Mouse (Mus musculus) forebrain, embryonic 10.5 days (tissue): ENCODE results near the gene Pttg1. TPM values are rescaled to one million over a fixed set of nuclear protein-coding genes. Genes with fewer than 3 reads are reported as not detected.
A peak's percentile ranks its signal among the peaks of the same experiment; 100 is the strongest.

Experiments used
- DNase-seq: peaks from one replicate; pipeline ENCODE4 v3.0.0-alpha.2; 2017; ENCODE audit warnings: low spot score; ENCODE audit errors: extremely low spot score
- H3K27ac ChIP-seq: fragments of 300-500 bp; sonication (generic); 2 replicates; pipeline ENCODE4 v1.5.1; 2016; ENCODE audit warnings: mild to moderate bottlenecking
- H3K27me3 ChIP-seq: fragments of 300-500 bp; sonication (generic); 2 replicates; pipeline ENCODE4 v1.6.1; 2016; ENCODE audit warnings: mild to moderate bottlenecking; ENCODE audit not compliant: poor library complexity, severe bottlenecking
- H3K36me3 ChIP-seq: fragments of 300-500 bp; sonication (generic); replicated peaks from 2 replicates; pipeline ENCODE4 v1.6.1; 2016; ENCODE audit warnings: mild to moderate bottlenecking, moderate library complexity
- H3K4me1 ChIP-seq: fragments of 300-500 bp; sonication (generic); 2 replicates; pipeline ENCODE4 v1.6.1; 2016
- H3K4me3 ChIP-seq: fragments of 300-500 bp; sonication (generic); 2 replicates; pipeline ENCODE4 v1.5.1; 2016; ENCODE audit warnings: mild to moderate bottlenecking, moderate library complexity
- H3K9me3 ChIP-seq: fragments of 300-500 bp; sonication (generic); 2 replicates; pipeline ENCODE4 v1.6.1; 2016; ENCODE audit warnings: mild to moderate bottlenecking, moderate library complexity
- WGBS: fragments of 180-500 bp; shearing (Covaris S2); methylation state at CpG from one replicate; pipeline ENCODE4 v1.1.7; 2016; 5-methylcytosine and 5-hydroxymethylcytosine counted together
- microRNA counts: library from miRNA; unstranded; fragments of <30 nt; microRNA quantifications from one replicate; lab custom pipeline; 2017
- microRNA-seq: library from miRNA; unstranded; fragments of <30 nt; microRNA quantifications from one replicate; pipeline ENCODE4, GENCODE M21; 2017
- polyA plus RNA-seq: library from polyadenylated mRNA; unstranded; fragments of >200 nt; fragmentation: Nextera tagmentation; extraction: Ambion mirVana; gene quantifications from 2 replicates; pipeline ENCODE4 v1.2.1, GENCODE M21; 2016

Gene Pttg1
- polyA plus RNA-seq, 1 experiment from 2014 or later, result 83.0 TPM

DNA sequence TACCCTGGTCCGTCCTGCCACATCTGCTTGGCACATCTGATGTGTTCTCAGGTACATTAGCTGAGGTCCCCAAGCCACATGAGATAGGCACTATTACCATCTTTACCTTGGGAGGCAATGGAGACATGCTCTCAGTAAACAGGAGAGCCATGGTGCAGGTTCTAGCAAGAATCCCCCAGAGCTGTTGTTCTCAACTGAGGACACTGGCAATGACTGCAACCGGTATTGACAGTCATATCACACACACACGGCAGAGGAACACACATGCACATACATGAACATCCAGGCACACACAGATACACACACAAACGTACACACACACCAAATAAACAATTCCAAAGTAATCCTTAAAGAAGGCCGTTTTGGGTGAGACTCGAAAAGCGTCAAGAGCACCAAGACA lies 45.1 kb downstream of the Pttg1 start:
- Histone ChIP-seq H3K9me3 (no peaks in the 10 kb centered on the region), H3K36me3 (no peaks in the 10 kb centered on the region), H3K27me3 (peaks cover 10% of the 10 kb centered on the region), H3K27ac (no peak overlapping the region), H3K4me3 (no peak overlapping the region), H3K4me1 (peaks cover 14% of the 10 kb centered on the region)
- no peak for DNase-seq
- WGBS, result 88% methylated on average over 7 of the region's 7 CpGs

DNA sequence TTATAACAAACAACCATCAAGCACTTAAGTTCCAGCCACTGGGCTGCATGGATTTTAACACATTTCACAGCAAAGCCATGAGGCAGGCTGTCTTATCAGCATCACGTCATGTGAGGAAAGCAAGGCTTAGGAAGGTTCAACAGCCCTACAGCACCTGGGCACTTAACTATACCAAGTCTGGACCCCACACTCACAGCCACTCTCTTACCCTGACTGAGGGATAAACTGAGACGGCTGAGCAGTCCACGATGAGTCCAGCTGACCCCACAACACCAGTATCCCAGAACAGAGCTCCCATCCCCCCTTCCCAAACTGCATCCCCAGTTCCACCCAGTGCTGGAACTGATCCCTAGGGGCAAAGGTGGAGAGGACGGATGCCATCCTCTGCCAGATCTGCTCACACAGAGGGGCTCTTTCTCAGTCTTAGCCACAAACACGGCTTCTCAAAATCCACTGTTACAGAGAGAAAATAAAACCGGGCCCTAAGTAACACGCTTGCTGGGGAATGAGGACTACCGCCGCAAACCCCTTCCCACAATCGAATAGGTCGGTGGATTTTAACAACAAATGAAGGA lies 46.1 kb downstream of the Pttg1 start:
- H3K9me3 ChIP-seq, result no peaks in the 10 kb centered on the region
- no peak overlapping the region for H3K27ac ChIP-seq
- H3K4me1 ChIP-seq, result peaks cover 5% of the 10 kb centered on the region
- no peak for DNase-seq
- H3K27me3 ChIP-seq, result peaks cover 7% of the 10 kb centered on the region
- 87% methylated on average over 11 of the region's 11 CpGs for WGBS
- H3K36me3 ChIP-seq, result no peaks in the 10 kb centered on the region
- no peak overlapping the region for H3K4me3 ChIP-seq

DNA sequence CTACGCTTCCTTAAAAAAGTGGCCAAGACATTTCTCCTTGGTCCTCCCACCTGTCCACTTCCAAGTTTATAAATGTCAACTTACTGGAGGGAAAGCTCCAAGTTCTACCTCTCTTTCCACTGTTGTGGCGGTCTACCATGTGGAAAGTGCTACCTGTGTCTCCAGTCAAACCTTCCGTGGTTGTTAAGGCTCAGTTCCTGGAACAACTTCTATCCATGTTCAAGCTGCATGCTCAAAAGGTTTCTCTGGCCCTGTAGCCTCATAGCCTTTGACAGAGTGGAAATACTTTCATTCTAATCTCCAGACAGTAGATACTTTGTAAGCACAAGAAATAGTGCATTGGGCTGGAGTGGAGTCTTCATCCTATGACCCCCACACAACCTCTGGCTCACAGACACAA lies 46.6 kb downstream of the Pttg1 start:
- Histone ChIP-seq H3K36me3 (no peaks in the 10 kb centered on the region), H3K4me1 (no peaks in the 10 kb centered on the region), H3K9me3 (no peaks in the 10 kb centered on the region), H3K27ac (no peak overlapping the region), H3K4me3 (no peak overlapping the region), H3K27me3 (peaks cover 1% of the 10 kb centered on the region; the same call in 1 of the 2 replicates)
- 90% methylated on average over 3 of the region's 3 CpGs for WGBS
- no peak for DNase-seq

DNA sequence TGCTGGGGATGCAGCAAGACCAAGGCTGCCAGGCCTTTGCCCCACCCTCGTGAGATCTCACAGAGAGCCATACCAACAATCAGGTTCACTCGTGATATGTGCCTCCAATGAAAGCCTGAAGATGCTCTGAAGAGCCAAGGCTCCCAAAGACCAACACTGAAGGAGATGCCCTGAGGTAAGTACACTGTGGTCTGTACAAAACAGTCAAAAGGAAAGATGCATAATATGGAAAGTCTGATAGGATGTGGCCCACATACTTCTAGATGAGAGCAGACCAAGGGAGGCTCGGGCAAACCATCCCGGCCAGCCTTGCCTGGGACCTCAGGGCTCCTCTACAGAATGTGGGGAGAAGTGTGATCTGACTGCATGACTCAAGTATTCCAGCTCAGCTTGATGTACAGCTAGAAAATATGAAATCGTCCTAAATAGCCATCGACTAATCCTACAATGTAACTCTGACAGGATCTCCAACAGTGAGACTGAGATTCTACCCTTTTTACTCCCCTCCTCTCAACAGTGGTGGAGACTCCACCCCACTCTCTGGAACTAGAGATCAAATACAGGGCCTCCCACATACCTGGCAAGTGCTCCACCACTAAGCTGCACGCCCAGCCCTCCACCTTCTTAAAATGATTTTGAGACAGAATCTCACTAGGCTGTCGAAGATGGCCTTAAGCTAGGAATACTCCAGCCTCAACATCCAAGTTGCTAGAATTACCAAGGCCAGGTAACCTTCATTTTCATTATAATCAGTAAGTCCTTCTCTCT lies 48.8 kb downstream of the Pttg1 start:
- 85% methylated on average over 8 of the region's 8 CpGs for WGBS
- no peaks in the 10 kb centered on the region for H3K27me3 ChIP-seq
- DNase-seq, result no peak
- no peak overlapping the region for H3K4me3 ChIP-seq
- no peaks in the 10 kb centered on the region for H3K4me1 ChIP-seq
- H3K27ac ChIP-seq, result no peak overlapping the region
- H3K9me3 ChIP-seq, result no peaks in the 10 kb centered on the region
- no peaks in the 10 kb centered on the region for H3K36me3 ChIP-seq

DNA sequence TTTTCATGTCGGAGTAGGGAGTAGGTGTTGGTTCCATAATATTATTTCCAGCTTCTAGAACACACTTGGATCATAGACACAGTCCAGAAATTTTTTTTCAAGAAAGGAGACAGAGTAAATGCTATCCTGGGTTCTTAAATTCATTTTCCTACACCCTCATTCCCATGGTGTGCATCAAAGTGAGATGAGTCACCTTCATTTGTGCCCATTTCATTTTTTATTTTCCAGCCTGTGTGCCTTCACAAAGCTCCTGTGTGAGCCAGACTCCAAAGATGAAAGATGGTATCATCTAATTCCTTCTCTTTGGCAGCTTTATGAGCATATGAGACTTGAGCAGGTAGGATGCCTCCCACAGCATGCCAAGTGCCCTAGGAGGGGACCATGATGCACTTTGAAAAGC lies 49.5 kb downstream of the Pttg1 start:
- WGBS, result 85% methylated on average over 1 of the region's 1 CpGs
- H3K27me3 ChIP-seq, result no peaks in the 10 kb centered on the region
- H3K27ac ChIP-seq, result no peak overlapping the region
- no peaks in the 10 kb centered on the region for H3K9me3 ChIP-seq
- no peak overlapping the region for H3K4me3 ChIP-seq
- no peak for DNase-seq
- H3K4me1 ChIP-seq, result no peaks in the 10 kb centered on the region
- H3K36me3 ChIP-seq, result no peaks in the 10 kb centered on the region

DNA sequence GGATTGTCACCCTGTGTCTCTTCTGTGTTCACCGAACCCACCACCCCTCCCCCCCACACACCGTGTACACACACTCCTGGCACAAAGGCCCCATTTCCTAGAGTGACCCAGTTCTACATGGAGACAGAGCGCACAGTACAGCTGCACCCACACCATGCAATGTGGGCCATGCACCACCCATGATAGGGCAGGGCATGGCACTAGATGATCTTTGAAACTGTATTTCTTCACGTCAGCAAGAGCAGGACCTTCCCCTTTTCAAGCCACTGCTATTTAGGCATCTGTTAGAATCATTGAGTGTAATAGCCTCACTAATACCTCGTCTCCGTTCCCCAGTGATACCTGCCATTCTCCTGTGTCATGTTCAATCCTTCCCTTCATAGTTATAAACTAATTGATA lies 51.1 kb downstream of the Pttg1 start:
- H3K4me1 ChIP-seq, result no peaks in the 10 kb centered on the region
- H3K27ac ChIP-seq, result no peak overlapping the region
- DNase-seq, result no peak
- 89% methylated on average over 6 of the region's 6 CpGs for WGBS
- H3K36me3 ChIP-seq, result no peaks in the 10 kb centered on the region
- H3K27me3 ChIP-seq, result no peaks in the 10 kb centered on the region
- H3K9me3 ChIP-seq, result no peaks in the 10 kb centered on the region
- no peak overlapping the region for H3K4me3 ChIP-seq

DNA sequence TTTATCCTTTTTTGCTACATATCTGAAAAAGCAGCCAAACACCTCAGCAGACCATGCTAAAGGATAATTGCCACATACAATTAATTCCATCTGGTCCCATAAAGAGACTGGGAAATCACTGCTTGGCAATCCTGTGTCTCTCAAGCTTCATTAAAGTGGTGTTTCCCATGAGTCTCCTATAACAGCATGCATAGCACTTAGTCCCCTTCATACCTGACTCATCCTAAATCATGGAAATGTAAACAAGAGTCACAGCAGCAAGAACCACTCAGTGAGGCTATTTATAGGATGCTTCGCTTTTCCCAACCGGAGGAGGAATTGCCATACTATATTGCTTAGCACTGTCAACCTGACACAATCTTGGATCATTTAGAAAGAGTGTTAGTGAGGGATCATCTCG lies 52.7 kb downstream of the Pttg1 start:
- H3K9me3 ChIP-seq, result no peaks in the 10 kb centered on the region
- H3K36me3 ChIP-seq, result no peaks in the 10 kb centered on the region
- no peak overlapping the region for H3K4me3 ChIP-seq
- WGBS, result 91% methylated on average over 3 of the region's 3 CpGs
- no peak for DNase-seq
- no peak overlapping the region for H3K27ac ChIP-seq
- no peaks in the 10 kb centered on the region for H3K27me3 ChIP-seq
- H3K4me1 ChIP-seq, result no peaks in the 10 kb centered on the region

DNA sequence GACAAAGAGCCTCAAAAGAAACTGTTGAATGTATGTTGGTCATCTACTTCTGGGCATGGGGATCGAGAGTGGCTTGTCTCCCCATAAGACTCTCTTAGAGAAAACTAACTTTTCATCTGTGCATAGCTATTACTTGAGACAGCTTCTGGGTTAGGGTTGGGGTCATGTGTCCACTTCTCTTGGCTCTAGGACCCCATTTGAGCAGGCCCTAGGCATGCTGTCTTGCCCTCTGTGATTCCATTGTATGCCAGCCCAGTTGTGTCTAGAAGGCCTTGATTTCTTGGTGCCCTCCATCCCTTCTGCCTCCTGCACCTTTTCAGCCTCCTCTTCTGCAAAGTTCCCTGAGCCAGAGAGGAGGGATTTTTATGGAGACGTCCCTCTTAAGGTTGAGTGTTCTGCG lies 54.2 kb downstream of the Pttg1 start:
- no peak for DNase-seq
- Histone ChIP-seq H3K4me3 (no peak overlapping the region), H3K27me3 (no peaks in the 10 kb centered on the region), H3K4me1 (no peaks in the 10 kb centered on the region), H3K36me3 (no peaks in the 10 kb centered on the region), H3K9me3 (no peaks in the 10 kb centered on the region), H3K27ac (no peak overlapping the region)
- WGBS, result 94% methylated on average over 3 of the region's 3 CpGs

MicroRNAs within 50 kb of the gene (microRNA counts, 519-probe panel; counts per million panel counts)
- microRNA mmu-miR-146a (lab: Ali Mortazavi, UCI), result 341 counts per million, percentile 65 among the panel's probes with 10 or more counts

Small RNAs within 50 kb of the gene (microRNA-seq; reads per million reads assigned to microRNA genes)
- 18.0 reads per million, percentile 29 among the genes with 10 or more reads in this experiment for gene Mir146

Other genes with a start within 250 kb of the Pttg1 start
- 52.0 and 53.7 TPM in 2 replicates for gene Slu7, start 7.5 kb upstream of the Pttg1 start, polyA plus RNA-seq
- gene C1qtnf2, start 48.0 kb upstream of the Pttg1 start, polyA plus RNA-seq, result 0.71 and 1.2 TPM in 2 replicates
- 34.8 and 36.9 TPM in 2 replicates for gene Ccnjl, start 102.5 kb upstream of the Pttg1 start, polyA plus RNA-seq
- 10.7 and 11.2 TPM in 2 replicates for gene 4933415A04Rik, start 160.8 kb upstream of the Pttg1 start, polyA plus RNA-seq
- gene Fabp6, start 175.3 kb upstream of the Pttg1 start, polyA plus RNA-seq, result not detected in 2 replicates